Mouse (Mus musculus): Measurements from ENCODE around the gene Dnm2. TPM values are rescaled to one million over a fixed set of nuclear protein-coding genes. Genes with fewer than 3 reads are reported as not detected.
"Not testable (repeated sequence)": the region's sequence is repeated elsewhere in the genome, so short reads cannot be mapped to it uniquely, and the experiment has no call there.

The Dnm2 gene
- polyA plus RNA-seq, 1 experiment from 2014 or later, result 72.1 TPM

- H3K9me3 ChIP-seq, result no peaks in the 10 kb centered on the region
- H3K36me3 ChIP-seq, result peaks cover 59% of the 10 kb centered on the region
- ATAC-seq (ENCODE audit: low FRiP score), result no peak
- no peak overlapping the region for H3K4me2 ChIP-seq
- no peak overlapping the region for H3K4me3 ChIP-seq
- no peaks in the 10 kb centered on the region for H3K27me3 ChIP-seq
- peaks cover 5% of the 10 kb centered on the region; the same call in 1 of the 2 replicates for H3K4me1 ChIP-seq (replicated peaks)
- WGBS, result 87% methylated on average over 3 of the region's 3 CpGs
- H3K9ac ChIP-seq, result 0 out of 2 replicates have a peak overlapping the region, but pooled peaks have one; percentile 9
- H3K27ac ChIP-seq, result peak overlapping the region; percentile 42; the same call in 1 of the 2 replicates
Observed at GRCm38 (mm10) chr9:21463766-21464564, 39.3 kb downstream of the Dnm2 start.

GRCm38 (mm10) chr9:21464565-21464928 lies 39.8 kb downstream of the Dnm2 start:
- H3K27ac ChIP-seq; H3K4me3 ChIP-seq; H3K27me3 ChIP-seq; H3K9ac ChIP-seq; ATAC-seq (ENCODE audit: low FRiP score); H3K4me1 ChIP-seq (replicated peaks); H3K4me2 ChIP-seq; H3K9me3 ChIP-seq: not testable (repeated sequence)
- H3K36me3 ChIP-seq, result peaks cover 59% of the 10 kb centered on the region
- 93% methylated on average over 7 of the region's 7 CpGs for WGBS

- Histone ChIP-seq H3K27ac (no peak overlapping the region), H3K9ac (no peak overlapping the region), H3K4me3 (no peak overlapping the region), H3K27me3 (no peaks in the 10 kb centered on the region), H3K9me3 (no peaks in the 10 kb centered on the region), H3K4me1 (replicated peaks) (no peaks in the 10 kb centered on the region), H3K36me3 (peaks cover 86% of the 10 kb centered on the region), H3K4me2 (no peak overlapping the region)
- ATAC-seq (ENCODE audit: low FRiP score), result no peak
- 87% methylated on average over 20 of the region's 20 CpGs for WGBS
Observed at GRCm38 (mm10) chr9:21469032-21470024, 44.6 kb downstream of the Dnm2 start.

GRCm38 (mm10) chr9:21472913-21473312 lies 48.2 kb downstream of the Dnm2 start:
- H3K4me1 ChIP-seq (replicated peaks), result no peaks in the 10 kb centered on the region
- no peak overlapping the region for H3K4me3 ChIP-seq
- H3K9me3 ChIP-seq, result no peaks in the 10 kb centered on the region
- no peak for ATAC-seq (ENCODE audit: low FRiP score)
- no peak overlapping the region for H3K27ac ChIP-seq
- no peaks in the 10 kb centered on the region for H3K27me3 ChIP-seq
- 87% methylated on average over 4 of the region's 4 CpGs for WGBS
- H3K4me2 ChIP-seq, result no peak overlapping the region
- H3K36me3 ChIP-seq, result peaks cover 95% of the 10 kb centered on the region
- no peak overlapping the region for H3K9ac ChIP-seq

- Histone ChIP-seq H3K36me3 (peaks cover 93% of the 10 kb centered on the region), H3K27me3 (no peaks in the 10 kb centered on the region), H3K4me1 (replicated peaks) (no peaks in the 10 kb centered on the region), H3K4me3 (no peak overlapping the region), H3K27ac (no peak overlapping the region), H3K4me2 (no peak overlapping the region), H3K9ac (no peak overlapping the region), H3K9me3 (no peaks in the 10 kb centered on the region)
- 96% methylated on average over 6 of the region's 6 CpGs for WGBS
- ATAC-seq (ENCODE audit: low FRiP score), result no peak
Observed at GRCm38 (mm10) chr9:21477707-21478106, 53.0 kb downstream of the Dnm2 start.

GRCm38 (mm10) chr9:21484065-21484464 lies 59.4 kb downstream of the Dnm2 start:
- peaks cover 81% of the 10 kb centered on the region for H3K36me3 ChIP-seq
- H3K27ac ChIP-seq, result no peak overlapping the region
- H3K9ac ChIP-seq, result no peak overlapping the region
- WGBS, result 88% methylated on average over 4 of the region's 4 CpGs
- H3K4me2 ChIP-seq, result no peak overlapping the region
- H3K4me3 ChIP-seq, result no peak overlapping the region
- ATAC-seq (ENCODE audit: low FRiP score), result no peak
- H3K9me3 ChIP-seq, result no peaks in the 10 kb centered on the region
- H3K4me1 ChIP-seq (replicated peaks), result no peaks in the 10 kb centered on the region
- no peaks in the 10 kb centered on the region for H3K27me3 ChIP-seq

- H3K27ac ChIP-seq; H3K4me2 ChIP-seq; H3K9me3 ChIP-seq; ATAC-seq (ENCODE audit: low FRiP score); H3K4me1 ChIP-seq (replicated peaks); H3K27me3 ChIP-seq; H3K9ac ChIP-seq; H3K4me3 ChIP-seq: not testable (repeated sequence)
- H3K36me3 ChIP-seq, result peaks cover 81% of the 10 kb centered on the region
- WGBS, result 100% methylated on average over 1 of the region's 2 CpGs
Observed at GRCm38 (mm10) chr9:21488246-21488645, 63.5 kb downstream of the Dnm2 start.

- Histone ChIP-seq H3K27me3 (no peaks in the 10 kb centered on the region), H3K9me3 (no peaks in the 10 kb centered on the region), H3K9ac (no peak overlapping the region), H3K27ac (no peak overlapping the region), H3K4me3 (no peak overlapping the region), H3K4me2 (no peak overlapping the region), H3K36me3 (peaks cover 74% of the 10 kb centered on the region), H3K4me1 (replicated peaks) (no peaks in the 10 kb centered on the region)
- WGBS, result 91% methylated on average over 9 of the region's 9 CpGs
- ATAC-seq (ENCODE audit: low FRiP score), result no peak
Observed at GRCm38 (mm10) chr9:21490696-21491095, 66.0 kb downstream of the Dnm2 start.

GRCm38 (mm10) chr9:21493907-21494306 lies 69.2 kb downstream of the Dnm2 start:
- ATAC-seq (ENCODE audit: low FRiP score), result no peak
- Histone ChIP-seq H3K27ac (no peak overlapping the region), H3K36me3 (peaks cover 71% of the 10 kb centered on the region), H3K9me3 (no peaks in the 10 kb centered on the region), H3K4me3 (no peak overlapping the region), H3K4me1 (replicated peaks) (no peaks in the 10 kb centered on the region), H3K4me2 (no peak overlapping the region), H3K27me3 (no peaks in the 10 kb centered on the region), H3K9ac (no peak overlapping the region)
- 42% methylated on average over 2 of the region's 2 CpGs for WGBS

- peaks cover 73% of the 10 kb centered on the region for H3K36me3 ChIP-seq
- no peak overlapping the region for H3K4me3 ChIP-seq
- H3K27me3 ChIP-seq, result no peaks in the 10 kb centered on the region
- H3K9ac ChIP-seq, result no peak overlapping the region
- H3K9me3 ChIP-seq, result no peaks in the 10 kb centered on the region
- ATAC-seq (ENCODE audit: low FRiP score), result no peak
- H3K4me1 ChIP-seq (replicated peaks), result no peaks in the 10 kb centered on the region
- no peak overlapping the region for H3K27ac ChIP-seq
- 91% methylated on average over 9 of the region's 9 CpGs for WGBS
- H3K4me2 ChIP-seq, result no peak overlapping the region
Observed at GRCm38 (mm10) chr9:21494726-21495125, 70.0 kb downstream of the Dnm2 start.

GRCm38 (mm10) chr9:21496308-21497049 lies 71.8 kb downstream of the Dnm2 start:
- no peaks in the 10 kb centered on the region for H3K4me1 ChIP-seq (replicated peaks)
- H3K36me3 ChIP-seq, result peaks cover 65% of the 10 kb centered on the region
- H3K4me2 ChIP-seq, result no peak overlapping the region
- H3K9ac ChIP-seq, result no peak overlapping the region
- no peak for ATAC-seq (ENCODE audit: low FRiP score)
- no peak overlapping the region for H3K27ac ChIP-seq
- no peaks in the 10 kb centered on the region for H3K9me3 ChIP-seq
- H3K27me3 ChIP-seq, result no peaks in the 10 kb centered on the region
- no peak overlapping the region for H3K4me3 ChIP-seq
- WGBS, result 89% methylated on average over 19 of the region's 19 CpGs

GRCm38 (mm10) chr9:21497050-21497542 lies 72.4 kb downstream of the Dnm2 start:
- Histone ChIP-seq H3K9me3 (no peaks in the 10 kb centered on the region), H3K36me3 (peaks cover 60% of the 10 kb centered on the region), H3K9ac (no peak overlapping the region), H3K27ac (no peak overlapping the region), H3K4me2 (no peak overlapping the region), H3K4me1 (replicated peaks) (no peaks in the 10 kb centered on the region), H3K4me3 (no peak overlapping the region), H3K27me3 (no peaks in the 10 kb centered on the region)
- ATAC-seq (ENCODE audit: low FRiP score), result no peak
- 90% methylated on average over 16 of the region's 16 CpGs for WGBS

Measured in hindbrain, embryonic 13.5 days (tissue).